Mouse (Mus musculus): ENCODE data around the gene Gm45808.

DNA sequence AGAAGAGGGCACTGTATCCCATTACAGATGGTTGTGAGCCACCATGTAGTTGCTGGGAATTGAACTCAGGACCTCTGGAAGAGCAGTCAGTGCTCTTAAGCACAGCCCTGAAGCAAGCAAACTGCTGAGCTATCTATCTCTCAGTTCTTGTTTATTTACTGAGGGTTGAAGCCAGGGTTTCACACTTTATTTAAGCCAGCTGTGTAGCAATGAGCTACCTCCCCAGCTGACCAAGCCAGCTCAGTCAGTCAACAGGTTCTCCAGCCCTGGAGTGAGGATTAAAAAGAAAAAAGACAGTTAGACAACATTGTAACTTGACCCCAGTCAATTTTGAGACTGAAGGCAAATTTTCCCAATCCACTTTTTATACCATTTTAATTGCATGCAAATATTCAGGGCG lies 49.1 kb upstream of the Gm45808 start:
- TF ChIP-seq POLR2A (IDR thresholded peaks at IDR 0.05; ENCODE audit: low read depth, low read length) (no peak), CTCF (IDR thresholded peaks at IDR 0.05; ENCODE audit: borderline replicate concordance, insufficient read depth, low read length) (no peak)

All from embryonic fibroblast, embryonic 13.5 days (primary cell).